Mouse (Mus musculus) spleen, adult 2 months (tissue): ENCODE data around the gene Samd4.

Source experiments
- CTCF ChIP-seq: fragments of 200-500 bp; IDR thresholded peaks from 2 replicates; pipeline ENCODE4 v1.5.1; 2011; ENCODE audit warnings: mild to moderate bottlenecking, inconsistent platforms; ENCODE audit not compliant: insufficient read depth, insufficient read length, insufficient replicate concordance; ENCODE audit errors: extremely low read depth
- POLR2A ChIP-seq: fragments of 200-500 bp; IDR thresholded peaks from 2 replicates; pipeline ENCODE4 v1.6.1; 2011; ENCODE audit warnings: low read depth, low read length, inconsistent platforms

- no peak for TF ChIP-seq POLR2A
- TF ChIP-seq CTCF: no peak
These were observed 848 bp upstream of the Samd4 start for GRCm38 (mm10) chr14:46881581-46882430.
